Mouse (Mus musculus) layer of hippocampus, postnatal 14 days (tissue): ENCODE measurements around the gene Gpr137. TPM values are rescaled to one million over a fixed set of nuclear protein-coding genes. Genes with fewer than 3 reads are reported as not detected.

Experiments
- DNase-seq, 2 experiments: peaks; one replicate each; pipeline ENCODE4 v3.0.0; 2021 to 2022; ENCODE audit warnings: low spot score in 2 of 2, mixed read lengths in 1 of 2
- total RNA-seq, 2 experiments: library from RNA; stranded (reverse); gene quantifications; 2 replicates each; pipeline ENCODE4 v1.2.3; 2021

Gene Gpr137
- total RNA-seq, 2 experiments from 2014 or later: 88.1 to 94.9 TPM

DNA sequence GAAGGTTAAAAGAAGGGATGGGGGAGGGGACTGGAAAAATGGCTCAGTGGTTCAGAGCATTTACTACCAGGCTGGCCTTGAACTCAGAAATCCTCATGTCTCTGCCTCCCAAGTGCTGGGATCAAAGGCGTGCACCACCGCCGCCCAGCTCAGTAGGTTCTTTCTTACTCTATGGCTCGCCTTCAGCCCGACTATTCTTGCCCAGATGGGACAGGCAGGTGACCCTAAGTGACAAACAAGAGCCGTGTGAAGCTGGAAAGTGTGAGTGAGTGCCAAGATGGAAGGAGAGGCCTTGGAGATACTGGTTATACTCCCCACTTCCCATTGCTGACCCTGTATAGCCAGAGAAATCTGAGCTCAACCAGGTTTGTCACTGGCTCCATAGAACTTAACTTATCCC lies 1.4 kb upstream of the Gpr137 start:
- DNase-seq: no peak

DNA sequence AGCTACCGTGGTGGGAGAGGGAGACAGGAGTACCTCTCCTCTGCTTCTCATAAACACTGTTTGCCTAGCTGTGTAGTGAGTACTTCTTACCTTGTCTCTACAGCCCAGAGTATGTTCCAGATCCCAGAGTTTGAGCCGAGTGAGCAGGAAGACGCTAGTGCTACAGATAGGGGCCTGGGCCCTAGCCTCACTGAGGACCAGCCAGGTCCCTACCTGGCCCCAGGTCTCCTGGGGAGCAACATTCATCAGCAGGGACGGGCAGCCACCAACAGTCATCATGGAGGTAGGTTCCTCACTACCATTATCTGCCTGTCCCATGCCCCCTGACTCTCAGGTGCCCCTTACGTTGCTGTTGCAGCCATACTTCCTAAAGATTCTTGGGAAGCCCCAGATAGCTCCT lies 484 bp upstream of the Gpr137 start:
- no peak for DNase-seq

DNA sequence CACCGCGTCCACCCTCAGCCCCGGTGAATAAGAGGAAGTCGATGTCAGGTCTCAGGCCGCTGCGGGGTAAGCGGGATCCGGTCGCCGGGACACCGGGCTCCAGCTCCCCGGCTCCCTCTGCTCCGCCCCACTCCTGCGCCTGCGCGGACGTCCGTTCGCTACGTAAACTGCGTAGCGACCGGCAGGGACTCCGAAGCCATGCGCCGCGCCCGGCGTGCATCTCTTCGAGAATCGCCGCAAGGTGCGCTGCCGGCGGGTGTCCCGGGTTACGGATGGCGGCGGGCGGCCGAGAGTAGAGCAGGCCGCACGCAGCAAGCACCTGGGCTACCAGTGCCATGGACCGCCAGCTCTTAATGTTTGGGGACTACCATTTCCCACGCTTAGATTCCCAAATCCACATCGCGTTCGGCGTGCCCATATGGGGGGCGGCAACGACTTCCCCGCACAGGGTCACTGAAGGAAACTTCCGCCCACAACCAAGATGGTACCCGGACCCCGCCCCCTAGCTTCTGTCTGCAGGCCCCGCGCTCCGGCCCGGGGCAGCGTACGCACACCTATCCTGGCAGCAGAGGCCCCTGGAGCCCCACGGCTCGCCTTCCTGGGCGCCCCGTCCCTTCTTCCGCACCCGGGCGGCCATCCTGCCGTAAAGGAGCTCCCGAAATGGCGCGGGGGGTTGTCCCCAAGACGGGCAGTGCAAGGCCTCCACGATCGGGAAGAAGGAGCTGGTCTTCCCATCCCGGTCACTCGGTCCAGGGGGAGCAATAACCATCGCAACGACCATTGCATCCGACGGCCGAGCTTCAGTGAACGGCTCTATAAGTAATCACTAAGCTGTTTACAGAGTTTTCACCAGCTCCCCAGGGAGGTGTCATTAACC lies 670 bp downstream of the Gpr137 start, which contains the start of gene Bad:
TSS of gene Bad (plus strand) at position 490 of the 877 bp plus-strand sequence.
- DNase-seq: peak; percentile 95 to 98

DNA sequence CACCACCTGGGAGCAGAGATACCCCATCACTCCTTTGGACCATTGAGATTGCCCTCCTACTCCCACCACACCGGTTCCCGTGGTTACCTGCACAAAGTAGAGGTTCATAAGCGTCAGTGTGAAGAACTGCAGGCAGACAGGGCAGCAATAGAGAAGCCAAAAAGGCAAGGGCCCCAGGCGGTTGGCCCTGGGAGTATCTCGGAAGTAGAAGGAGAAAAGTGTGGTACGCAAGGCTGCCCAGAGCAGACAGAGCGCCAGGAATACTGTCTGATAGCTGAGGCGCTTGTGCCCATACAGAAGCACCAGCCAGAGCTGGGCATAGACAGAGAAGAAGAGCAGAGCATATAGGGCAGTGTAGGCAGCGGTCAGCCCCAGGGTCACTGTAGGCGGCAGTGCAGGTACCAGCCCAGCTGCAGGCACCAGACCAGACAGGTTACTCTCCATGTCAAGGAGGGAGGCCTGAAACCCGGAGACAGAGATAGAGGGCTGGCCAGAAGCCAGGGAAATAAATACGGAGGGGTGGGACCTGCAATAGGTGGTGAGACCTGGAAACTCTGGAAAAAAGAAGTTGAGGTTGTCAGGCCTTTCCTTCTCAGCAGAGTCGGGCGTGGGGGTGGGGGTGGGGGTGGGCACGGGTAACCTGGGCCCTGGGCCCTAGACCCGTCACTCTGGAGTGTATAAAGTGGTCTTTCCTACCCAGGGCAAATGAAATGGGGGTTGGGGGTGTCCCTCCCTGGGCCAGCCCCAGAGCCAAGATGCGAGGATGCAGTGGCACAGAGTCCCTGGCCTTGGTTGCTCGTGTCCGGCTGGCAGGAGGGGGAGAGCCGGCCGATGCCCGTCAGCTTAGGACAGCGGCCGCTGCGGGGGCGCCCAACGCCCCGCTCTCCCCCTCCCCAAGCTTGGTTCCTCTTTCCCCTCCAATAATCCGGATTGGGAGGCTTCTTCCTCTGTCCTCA lies 1.6 kb downstream of the Gpr137 start:
- no peak for DNase-seq

DNA sequence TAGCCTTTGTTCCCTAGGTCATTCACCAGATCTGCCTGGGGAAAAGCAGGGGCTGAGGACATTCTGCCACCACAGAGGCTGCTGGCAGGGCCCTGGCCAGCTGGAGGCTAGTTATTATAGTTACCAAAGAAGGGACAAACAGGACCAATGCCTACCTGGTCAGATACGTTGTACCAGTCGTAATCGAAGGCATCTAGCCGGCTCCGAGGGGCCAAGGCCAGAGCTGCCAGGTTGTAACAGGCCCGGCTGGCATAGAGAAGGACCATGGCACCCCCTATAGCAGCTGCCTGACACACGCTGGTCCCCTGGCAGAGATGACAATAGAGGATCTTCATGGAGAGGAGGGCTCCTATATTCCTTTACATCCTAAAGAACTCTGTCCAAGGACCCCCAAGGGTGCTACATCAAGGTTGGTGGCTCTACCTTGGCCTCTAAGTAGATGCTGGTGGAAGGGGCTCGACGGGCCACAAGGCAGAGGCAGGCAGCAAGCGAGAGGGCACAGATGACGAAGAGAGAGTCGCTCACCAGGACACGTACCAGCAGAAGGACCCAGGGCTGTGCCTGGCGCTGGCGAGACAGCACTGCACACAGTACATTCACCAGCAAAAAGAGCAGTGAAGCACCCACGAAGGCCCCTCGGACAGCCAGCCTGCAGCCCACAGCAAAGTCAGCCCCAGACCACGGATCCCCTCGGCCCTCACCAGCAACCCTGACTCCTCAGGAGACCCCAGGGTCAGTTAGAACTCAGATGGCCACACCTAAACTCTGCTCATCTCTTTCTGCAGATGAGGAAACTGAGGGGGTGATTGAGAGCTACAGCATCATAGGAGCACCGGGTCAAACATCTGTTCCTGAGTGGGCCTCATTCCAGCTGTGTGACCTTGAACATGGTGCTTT lies 2.9 kb downstream of the Gpr137 start:
- DNase-seq: no peak

DNA sequence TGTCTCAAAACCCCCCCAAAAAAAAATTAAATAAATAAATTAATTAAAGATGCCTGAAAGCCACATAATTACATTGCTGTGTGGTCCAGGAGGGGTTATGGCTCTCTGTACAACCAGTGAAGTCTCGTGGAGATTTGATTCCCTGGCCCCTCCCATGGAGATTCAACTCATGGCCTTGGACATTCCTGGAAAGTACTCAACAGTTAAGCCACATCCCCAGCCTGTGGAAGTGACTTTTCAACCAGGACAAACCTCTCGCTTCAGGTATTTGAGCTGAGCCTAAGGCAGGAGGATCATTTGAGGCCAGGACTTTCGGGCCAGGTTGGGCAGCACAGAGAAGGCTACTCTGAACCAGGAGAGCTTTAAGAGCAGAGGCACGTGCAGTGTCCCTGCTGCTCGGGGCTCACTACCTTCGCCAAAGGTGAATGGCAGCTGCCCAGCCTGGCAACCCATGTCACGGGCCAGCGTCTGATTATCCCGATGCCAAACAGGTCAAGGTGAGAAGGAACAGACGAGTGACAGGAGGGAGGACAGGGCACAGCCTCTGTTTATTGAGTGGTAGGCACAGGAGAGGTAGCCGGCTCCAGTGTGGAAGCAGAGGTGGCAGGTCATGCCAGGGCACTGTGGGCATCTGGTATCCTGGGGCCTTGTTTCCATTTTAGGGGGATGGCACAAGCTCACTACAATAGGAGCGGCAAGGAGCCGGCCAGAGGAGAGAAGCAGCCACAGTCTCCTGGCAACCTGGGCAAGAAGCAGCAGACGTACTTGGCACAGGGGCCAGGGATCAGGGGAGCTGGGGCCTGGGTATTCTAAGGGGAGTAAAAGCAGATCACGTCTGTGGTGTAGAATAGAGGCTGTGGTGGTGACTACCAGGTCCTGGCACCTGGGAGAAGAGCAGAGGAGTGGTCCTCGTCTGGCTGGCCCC lies 4.5 kb downstream of the Gpr137 start:
- no peak for DNase-seq

DNA sequence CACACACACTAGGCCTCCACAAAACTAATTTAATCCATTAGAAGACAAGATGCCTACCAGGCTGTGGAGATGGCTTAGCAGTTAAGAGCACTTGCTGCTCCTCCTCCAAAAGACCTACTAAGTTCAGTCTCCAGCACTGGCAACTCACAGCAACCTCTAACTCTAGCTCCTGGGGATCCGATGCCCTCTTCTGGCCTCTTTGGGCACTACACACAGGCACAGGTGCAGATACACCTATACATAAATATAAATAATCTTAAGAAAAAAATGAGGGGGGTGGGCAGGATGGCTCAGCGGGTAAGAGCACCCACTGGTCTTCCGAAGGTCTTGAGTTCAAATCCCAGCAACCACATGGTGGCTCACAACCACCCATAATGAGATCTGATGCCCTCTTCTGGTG lies 6.0 kb downstream of the Gpr137 start:
- no peak for DNase-seq

DNA sequence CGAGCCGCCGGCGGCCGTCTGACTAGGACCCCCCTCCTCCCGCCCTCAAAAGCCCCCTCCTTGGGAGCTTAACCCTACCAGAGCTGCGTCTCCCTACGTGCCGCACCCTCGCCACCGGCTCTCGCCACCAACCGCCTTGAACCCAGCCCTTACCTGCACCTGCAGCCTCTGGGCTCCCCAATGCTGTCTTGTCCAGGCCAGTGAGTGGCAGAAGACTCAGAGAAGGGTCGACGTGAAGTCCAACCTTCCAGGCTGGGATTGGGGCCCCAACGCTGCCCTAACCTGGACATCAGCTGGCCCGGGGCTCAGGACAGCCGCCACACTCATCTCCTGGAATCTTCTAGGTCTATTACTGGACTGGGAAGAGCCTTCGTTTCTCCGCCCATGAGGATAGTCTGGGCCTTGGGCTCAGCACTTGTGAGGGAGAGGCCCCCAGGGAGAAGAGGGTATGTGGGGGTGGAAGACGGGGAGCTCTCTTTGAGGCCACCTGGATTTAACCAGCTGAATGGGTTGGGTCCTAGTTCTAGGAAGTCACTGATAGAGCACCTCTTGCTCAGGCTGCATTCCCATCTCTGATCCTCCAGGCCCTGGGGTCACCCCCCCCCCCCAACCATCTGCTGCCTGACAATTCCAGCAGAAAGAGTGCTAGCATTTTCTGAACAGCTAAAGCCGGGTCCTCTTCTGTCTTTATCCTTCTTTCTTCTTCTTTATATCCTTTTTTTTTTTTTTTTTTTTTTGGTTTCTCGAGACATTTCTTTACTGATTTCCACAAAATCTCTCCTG lies 7.9 kb downstream of the Gpr137 start, which contains the start of gene Kcnk4:
TSS of gene Kcnk4 (minus strand) at position 321 of the 783 bp plus-strand sequence.
- no peak for DNase-seq

DNA sequence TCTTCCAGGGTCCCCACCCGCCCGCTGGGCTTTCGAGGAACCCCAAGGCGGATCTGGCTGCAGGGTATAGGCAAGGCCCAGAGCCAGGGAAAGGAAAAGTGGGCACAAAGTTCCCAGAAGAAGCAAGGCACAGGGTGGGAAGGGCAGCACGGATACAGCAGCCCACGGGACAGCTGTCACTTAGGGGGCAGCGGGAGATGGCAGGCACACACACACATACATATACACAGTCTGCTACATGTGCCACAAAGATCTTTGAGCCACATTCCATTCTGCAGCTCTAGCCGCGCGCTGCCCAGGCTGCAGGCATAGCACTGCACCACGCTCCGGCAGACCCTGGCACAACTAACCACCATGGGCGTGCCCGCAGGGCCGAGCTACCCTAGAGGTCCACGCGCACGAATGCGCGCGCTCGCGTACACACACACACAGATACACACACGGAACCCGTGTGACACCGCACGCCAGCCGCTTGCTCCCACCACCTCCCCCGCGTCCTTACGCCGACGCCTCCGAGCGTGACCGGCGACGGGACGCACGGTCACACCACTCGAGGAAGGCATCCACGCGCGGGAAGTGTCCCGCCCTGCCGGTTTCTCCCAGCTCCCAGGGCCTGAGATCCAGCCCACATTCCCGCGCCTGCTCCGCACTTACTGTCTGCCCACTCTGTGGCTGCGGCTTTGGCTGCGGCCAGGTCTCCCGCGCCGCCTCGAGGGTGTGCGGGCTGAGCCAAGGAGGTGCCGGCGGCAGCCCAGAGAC lies 8.7 kb downstream of the Gpr137 start:
- peak in 1 of 2 experiments; percentile 47 for DNase-seq

DNA sequence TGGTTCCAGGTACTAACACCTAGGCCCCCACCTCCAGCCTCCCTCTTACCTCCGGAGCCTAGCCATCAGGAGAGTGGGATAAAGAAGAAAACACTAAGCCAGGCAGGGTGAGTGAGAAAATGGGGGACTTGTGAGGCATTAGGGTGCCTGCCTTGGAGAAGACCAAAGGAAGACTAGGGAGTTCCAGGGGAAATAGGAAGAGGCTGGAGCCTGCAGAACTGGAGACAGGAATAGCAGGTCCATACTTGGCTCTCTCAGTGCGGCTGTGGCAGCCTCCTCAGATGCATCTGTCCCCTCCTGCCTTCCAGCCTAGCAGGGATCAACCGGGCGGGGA lies 9.2 kb downstream of the Gpr137 start:
- no peak for DNase-seq

DNA sequence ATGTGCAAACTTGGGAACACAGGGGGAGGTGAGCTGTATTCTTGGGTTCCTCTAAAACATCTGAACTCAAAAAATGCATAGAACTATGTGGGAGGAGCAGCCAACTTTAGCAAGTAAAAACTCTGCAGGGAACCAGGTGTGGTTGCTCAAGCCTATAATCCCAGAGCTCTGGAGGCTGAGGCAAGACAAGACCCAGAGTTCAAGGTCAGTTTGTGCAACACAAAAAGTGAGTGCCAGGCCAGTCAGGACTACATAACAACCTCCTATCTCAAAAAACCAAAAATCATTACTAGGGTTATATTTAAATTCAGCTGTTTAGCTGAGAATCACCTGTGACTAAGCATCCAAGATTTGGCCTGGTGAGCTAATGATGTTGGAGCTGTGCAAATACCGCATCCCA lies 10.3 kb downstream of the Gpr137 start:
- no peak for DNase-seq

DNA sequence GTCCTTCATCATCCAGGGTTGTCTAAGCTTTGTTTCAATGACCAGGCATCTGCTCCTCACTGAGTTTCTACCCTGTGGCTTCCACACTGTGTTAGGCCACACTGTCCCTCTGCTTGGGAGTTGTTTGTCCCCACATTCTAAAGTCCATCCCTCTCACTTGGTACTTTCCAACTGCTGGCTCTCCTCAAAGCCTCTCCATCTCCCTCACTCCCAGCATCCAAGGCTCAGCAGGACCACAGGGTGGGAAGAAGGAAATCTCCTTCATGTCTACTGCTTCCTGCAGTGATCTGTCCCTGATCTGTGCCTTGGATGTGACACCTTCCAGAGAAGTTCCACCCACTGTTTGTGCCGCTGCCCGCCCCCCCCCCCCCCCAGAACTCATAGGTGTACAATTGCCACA lies 11.3 kb downstream of the Gpr137 start:
- no peak for DNase-seq

DNA sequence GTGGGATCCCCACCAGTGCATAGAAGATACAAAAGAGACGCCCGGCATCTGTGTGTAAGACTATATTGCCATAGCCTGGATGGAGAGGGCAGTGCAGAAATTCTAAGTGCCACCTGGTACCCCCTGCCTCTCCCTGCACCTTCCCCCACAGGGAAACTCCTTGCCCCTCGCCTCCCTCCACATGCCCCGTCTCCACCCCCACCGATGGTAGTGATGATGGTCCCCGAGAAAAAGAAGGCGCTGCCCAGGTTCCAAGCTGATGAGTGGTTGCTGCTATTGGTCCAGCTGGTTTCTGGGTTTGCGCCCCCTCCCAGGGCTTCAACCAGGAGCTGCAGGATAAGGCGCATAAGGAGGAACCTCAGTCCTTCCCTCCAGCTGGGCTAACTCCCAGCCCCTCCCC lies 14.2 kb downstream of the Gpr137 start:
- no peak for DNase-seq

DNA sequence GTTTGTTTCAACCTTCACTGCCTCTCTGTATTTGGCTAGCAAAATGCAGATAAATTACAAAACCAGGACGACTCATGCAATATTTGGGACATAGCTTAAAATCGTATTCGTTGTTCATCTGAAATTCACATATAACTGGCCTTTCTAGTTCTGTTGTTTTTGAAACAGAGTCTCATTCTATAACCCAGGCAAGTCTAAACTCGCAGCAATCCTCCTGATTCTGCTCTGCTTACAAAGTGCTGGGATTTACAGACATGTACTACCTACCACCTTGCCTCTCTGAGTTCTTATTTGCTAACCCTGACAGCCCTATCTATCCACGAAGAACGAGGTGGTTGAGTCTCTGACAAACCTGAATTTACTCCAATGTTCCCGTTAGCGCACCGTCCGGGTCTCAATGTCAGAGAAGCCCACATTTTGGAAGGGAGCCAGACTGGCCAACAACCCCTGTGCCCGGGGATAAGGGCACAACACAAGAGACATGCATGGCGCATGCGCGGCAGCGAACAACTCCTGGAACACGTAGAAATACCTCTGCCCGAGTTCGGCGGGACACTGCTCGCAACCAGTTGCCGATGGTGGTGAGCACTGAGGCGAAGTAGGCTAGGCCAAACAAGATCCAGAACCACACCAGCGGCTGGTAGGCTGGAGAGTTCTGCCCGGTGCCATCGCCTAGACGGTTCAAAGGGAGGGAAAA lies 15.6 kb downstream of the Gpr137 start:
- DNase-seq: no peak

DNA sequence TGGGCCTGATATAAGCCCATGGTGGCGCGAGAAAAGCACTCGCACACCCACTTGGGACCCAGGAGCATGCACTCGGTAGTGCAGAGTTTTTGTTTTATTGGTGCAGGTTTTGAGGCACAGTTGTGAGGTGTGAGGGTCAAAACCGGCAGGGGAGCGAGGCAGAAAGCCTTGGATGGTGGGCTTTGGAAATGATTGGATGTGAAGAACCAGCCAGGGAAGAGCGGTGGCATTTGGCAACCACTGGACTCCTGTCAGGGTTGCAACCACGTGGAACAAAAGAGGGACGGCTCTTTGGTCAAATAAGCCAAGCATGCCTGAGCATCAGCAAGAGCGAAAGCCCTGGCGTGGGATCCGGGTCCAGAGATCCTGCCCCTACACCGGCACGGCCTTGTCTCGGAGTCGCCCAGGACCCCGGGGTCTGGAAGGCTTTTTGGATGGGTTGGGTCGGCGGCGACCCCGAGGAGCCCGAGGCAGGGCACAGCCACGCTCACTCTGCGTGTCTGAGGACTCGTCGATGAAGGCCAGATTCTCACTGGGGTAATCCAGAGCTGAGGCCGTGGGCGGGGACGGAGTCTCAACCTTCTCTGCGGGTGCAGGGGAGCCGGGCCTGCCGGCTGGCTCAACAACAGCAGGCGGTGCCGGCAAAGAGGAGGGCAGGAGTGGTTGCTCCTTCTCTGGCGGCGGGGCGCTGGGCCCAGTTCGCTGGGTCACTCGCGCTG lies 16.5 kb downstream of the Gpr137 start:
- DNase-seq: no peak

DNA sequence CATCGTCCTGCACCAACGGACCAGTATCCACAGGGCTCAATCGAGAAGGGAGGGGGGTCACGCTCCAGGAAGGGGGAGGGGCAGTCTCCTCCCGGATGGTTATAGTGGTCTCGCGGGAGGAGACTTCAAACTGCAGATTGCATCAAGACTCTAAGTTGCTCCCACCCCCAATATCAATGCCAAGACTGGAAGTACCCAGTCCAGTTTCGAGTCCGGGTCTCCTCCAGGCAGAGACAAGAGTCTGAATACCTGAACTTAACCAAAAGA lies 17.0 kb downstream of the Gpr137 start, which contains the start of gene Catsperz:
TSS of gene Catsperz (minus strand) at position 74 of the 267 bp plus-strand sequence.
- DNase-seq: no peak
